Mouse (Mus musculus): ENCODE data around the gene Ranbp10. TPM values are rescaled to one million over a fixed set of nuclear protein-coding genes. Genes with fewer than 3 reads are reported as not detected.

Ranbp10 gene
- total RNA-seq, 2 experiments from 2014 or later, result 6.4 to 10.5 TPM

GRCm38 (mm10) chr8:105727397-105728124 lies 99.6 kb downstream of the Ranbp10 start:
- ATAC-seq (ENCODE audit: poor library complexity, severe bottlenecking), result peak; percentile 77

DNA sequence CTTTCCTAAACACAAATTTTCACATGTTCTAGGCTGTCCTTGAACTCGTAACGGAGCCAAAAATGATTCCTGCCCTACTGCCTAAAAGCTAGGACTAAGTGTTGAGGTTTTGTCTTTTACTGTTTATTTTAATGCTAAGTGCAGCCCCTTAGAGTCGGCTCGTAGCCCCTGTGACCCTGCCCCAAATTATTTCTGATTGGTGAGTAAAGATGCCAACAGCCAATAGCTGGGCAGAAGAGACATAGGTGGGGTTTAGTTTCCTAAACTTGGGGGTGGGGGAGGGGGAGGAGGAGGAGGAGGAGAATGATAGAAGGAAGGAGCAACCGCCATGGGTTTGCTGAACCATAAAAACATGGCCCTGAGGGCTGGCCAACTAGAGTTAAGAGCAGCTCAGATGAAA lies 101.4 kb downstream of the Ranbp10 start:
- ATAC-seq (ENCODE audit: poor library complexity, severe bottlenecking), result no peak

GRCm38 (mm10) chr8:105722861-105723260 lies 104.3 kb downstream of the Ranbp10 start:
- ATAC-seq (ENCODE audit: poor library complexity, severe bottlenecking), result no peak

- no peak for ATAC-seq (ENCODE audit: poor library complexity, severe bottlenecking)
Measured at GRCm38 (mm10) chr8:105719637-105720036, 107.5 kb downstream of the Ranbp10 start.

Other genes with a start within 250 kb of the Ranbp10 start
- gene Ripor1, start 222.1 kb downstream of the Ranbp10 start, total RNA-seq (2015), result 13.5 and 16.9 TPM in 2 replicates
- gene Ripor1, start 222.1 kb downstream of the Ranbp10 start, total RNA-seq (2017), result 1.6 and 2.6 TPM in 2 replicates
- gene Ctcf, start 190.8 kb downstream of the Ranbp10 start, total RNA-seq (2015), result 97.0 and 98.3 TPM in 2 replicates
- gene Ctcf, start 190.8 kb downstream of the Ranbp10 start, total RNA-seq (2017), result 101 and 124 TPM in 2 replicates
- not detected in 2 replicates for gene Agrp, start 190.0 kb downstream of the Ranbp10 start, total RNA-seq (2015)
- not detected in 2 replicates for gene Agrp, start 190.0 kb downstream of the Ranbp10 start, total RNA-seq (2017)
- 0.67 and 1.6 TPM in 2 replicates for gene Carmil2, start 141.1 kb downstream of the Ranbp10 start, total RNA-seq (2015)
- gene Carmil2, start 141.1 kb downstream of the Ranbp10 start, total RNA-seq (2017), result 0.70 and 1.3 TPM in 2 replicates
- gene Acd, start 126.2 kb downstream of the Ranbp10 start, total RNA-seq (2015), result 20.4 and 28.0 TPM in 2 replicates
- gene Acd, start 126.2 kb downstream of the Ranbp10 start, total RNA-seq (2017), result 10.6 and 12.3 TPM in 2 replicates
- gene Pard6a, start 126.2 kb downstream of the Ranbp10 start, total RNA-seq (2015), result 6.6 and 7.7 TPM in 2 replicates
- 9.1 and 22.2 TPM in 2 replicates for gene Pard6a, start 126.2 kb downstream of the Ranbp10 start, total RNA-seq (2017)
- not detected in 2 replicates for gene 4933405L10Rik, start 119.7 kb downstream of the Ranbp10 start, total RNA-seq (2015)
- gene 4933405L10Rik, start 119.7 kb downstream of the Ranbp10 start, total RNA-seq (2017), result not detected in 2 replicates
- gene Enkd1, start 119.1 kb downstream of the Ranbp10 start, total RNA-seq (2015), result 5.9 and 7.5 TPM in 2 replicates
- 5.3 and 5.6 TPM in 2 replicates for gene Enkd1, start 119.1 kb downstream of the Ranbp10 start, total RNA-seq (2017)
- gene Gfod2, start 68.7 kb downstream of the Ranbp10 start, total RNA-seq (2015), result 0.14 and 0.16 TPM in 2 replicates
- gene Gfod2, start 68.7 kb downstream of the Ranbp10 start, total RNA-seq (2017), result 0.08 TPM in 1 of 2 replicates, not detected in the other
- not detected in 2 replicates for gene Tsnaxip1, start 381 bp upstream of the Ranbp10 start, total RNA-seq (2015)
- gene Tsnaxip1, start 381 bp upstream of the Ranbp10 start, total RNA-seq (2017), result not detected in 2 replicates
- 12.4 and 18.3 TPM in 2 replicates for gene Cenpt, start 25.9 kb upstream of the Ranbp10 start, total RNA-seq (2015)
- 16.7 and 25.0 TPM in 2 replicates for gene Cenpt, start 25.9 kb upstream of the Ranbp10 start, total RNA-seq (2017)
- 42.8 and 48.9 TPM in 2 replicates for gene Thap11, start 27.8 kb upstream of the Ranbp10 start, total RNA-seq (2015)
- gene Thap11, start 27.8 kb upstream of the Ranbp10 start, total RNA-seq (2017), result 38.5 and 42.6 TPM in 2 replicates
- gene Nutf2, start 33.2 kb upstream of the Ranbp10 start, total RNA-seq (2015), result 103 and 117 TPM in 2 replicates
- 40.9 and 54.5 TPM in 2 replicates for gene Nutf2, start 33.2 kb upstream of the Ranbp10 start, total RNA-seq (2017)
- gene Edc4, start 53.5 kb upstream of the Ranbp10 start, total RNA-seq (2015), result 12.0 and 12.2 TPM in 2 replicates
- gene Edc4, start 53.5 kb upstream of the Ranbp10 start, total RNA-seq (2017), result 23.8 and 27.5 TPM in 2 replicates
- gene Nrn1l, start 66.2 kb upstream of the Ranbp10 start, total RNA-seq (2015), result 0.42 TPM in 1 of 2 replicates, not detected in the other
- not detected in 2 replicates for gene Nrn1l, start 66.2 kb upstream of the Ranbp10 start, total RNA-seq (2017)
- 8.6 and 9.7 TPM in 2 replicates for gene Pskh1, start 73.1 kb upstream of the Ranbp10 start, total RNA-seq (2015)
- 10.7 and 13.3 TPM in 2 replicates for gene Pskh1, start 73.1 kb upstream of the Ranbp10 start, total RNA-seq (2017)
- gene Ctrl, start 106.5 kb upstream of the Ranbp10 start, total RNA-seq (2015), result 1.3 and 2.0 TPM in 2 replicates
- gene Ctrl, start 106.5 kb upstream of the Ranbp10 start, total RNA-seq (2017), result 0.55 and 1.1 TPM in 2 replicates
- gene Psmb10, start 111.1 kb upstream of the Ranbp10 start, total RNA-seq (2015), result 164 and 185 TPM in 2 replicates
- gene Psmb10, start 111.1 kb upstream of the Ranbp10 start, total RNA-seq (2017), result 56.1 and 63.6 TPM in 2 replicates
- gene Lcat, start 116.0 kb upstream of the Ranbp10 start, total RNA-seq (2015), result 0.23 TPM in 1 of 2 replicates, not detected in the other
- gene Lcat, start 116.0 kb upstream of the Ranbp10 start, total RNA-seq (2017), result 0.45 TPM in 1 of 2 replicates, not detected in the other
- 2.9 and 5.9 TPM in 2 replicates for gene Slc12a4, start 138.7 kb upstream of the Ranbp10 start, total RNA-seq (2015)
- 2.1 and 9.4 TPM in 2 replicates for gene Slc12a4, start 138.7 kb upstream of the Ranbp10 start, total RNA-seq (2017)
- not detected in 2 replicates for gene Dpep3, start 152.1 kb upstream of the Ranbp10 start, total RNA-seq (2015)
- not detected in 2 replicates for gene Dpep3, start 152.1 kb upstream of the Ranbp10 start, total RNA-seq (2017)
- 3.8 and 4.3 TPM in 2 replicates for gene Dus2, start 164.0 kb upstream of the Ranbp10 start, total RNA-seq (2015)
- gene Dus2, start 164.0 kb upstream of the Ranbp10 start, total RNA-seq (2017), result 6.0 and 6.9 TPM in 2 replicates
- 0.20 TPM in 1 of 2 replicates, not detected in the other for gene Dpep2nb, start 178.6 kb upstream of the Ranbp10 start, total RNA-seq (2015)
- not detected in 2 replicates for gene Dpep2nb, start 178.6 kb upstream of the Ranbp10 start, total RNA-seq (2017)
- gene Ddx28, start 184.5 kb upstream of the Ranbp10 start, total RNA-seq (2015), result 8.8 and 9.6 TPM in 2 replicates
- 13.7 and 13.9 TPM in 2 replicates for gene Ddx28, start 184.5 kb upstream of the Ranbp10 start, total RNA-seq (2017)
- 104 and 108 TPM in 2 replicates for gene Nfatc3, start 231.5 kb upstream of the Ranbp10 start, total RNA-seq (2015)
- gene Nfatc3, start 231.5 kb upstream of the Ranbp10 start, total RNA-seq (2017), result 26.5 and 38.4 TPM in 2 replicates

Data from megakaryocyte, adult 5-6 weeks (primary cell).